Mouse (Mus musculus) embryonic facial prominence, embryonic 11.5 days (tissue): Measurements from ENCODE around the gene F930015N05Rik. TPM values are rescaled to one million over a fixed set of nuclear protein-coding genes. Genes with fewer than 3 reads are reported as not detected.

Source experiments
- ATAC-seq: fragments of 200-750 bp; cut with Nextera tagmentation; replicated peaks from 2 replicates; pipeline ENCODE4 v1.8.0; 2017; ENCODE audit warnings: low read depth; ENCODE audit not compliant: insufficient number of reproducible peaks, low FRiP score, low TSS enrichment
- DNase-seq: peaks from one replicate; pipeline ENCODE4 v3.0.0-alpha.2; 2015; ENCODE audit warnings: low spot score
- H3K27ac ChIP-seq: fragments of 300-500 bp; sonication (generic); replicated peaks from 2 replicates; pipeline ENCODE4 v1.5.1; 2014; ENCODE audit warnings: mild to moderate bottlenecking, low read depth, low read length, control low read depth
- H3K27me3 ChIP-seq: fragments of 300-500 bp; sonication (generic); 2 replicates; pipeline ENCODE4 v1.6.1; 2014; ENCODE audit warnings: mild to moderate bottlenecking, low read length, moderate library complexity, mixed read lengths; ENCODE audit not compliant: control insufficient read depth, insufficient read depth
- H3K36me3 ChIP-seq: fragments of 300-500 bp; sonication (generic); replicated peaks from 2 replicates; pipeline ENCODE4 v1.6.1; 2014; ENCODE audit warnings: low read depth, mild to moderate bottlenecking, low read length, moderate library complexity, mixed read lengths; ENCODE audit not compliant: control insufficient read depth, insufficient read depth
- H3K4me1 ChIP-seq: fragments of 300-500 bp; sonication (generic); 2 replicates; pipeline ENCODE4 v1.6.1; 2014; ENCODE audit warnings: low read length, mixed read lengths; ENCODE audit not compliant: control insufficient read depth, insufficient read depth
- H3K4me2 ChIP-seq: fragments of 300-500 bp; sonication (generic); 2 replicates; pipeline ENCODE4 v1.6.1; 2014; ENCODE audit warnings: low read depth, mild to moderate bottlenecking, control low read depth, low read length, moderate library complexity
- H3K4me3 ChIP-seq: fragments of 300-500 bp; sonication (generic); 2 replicates; pipeline ENCODE4 v1.5.1; 2014; ENCODE audit warnings: low read depth, low read length, control low read depth
- H3K9ac ChIP-seq: fragments of 300-500 bp; sonication (generic); replicated peaks from 2 replicates; pipeline ENCODE4 v1.6.1; 2014; ENCODE audit warnings: mild to moderate bottlenecking, control low read depth, low read length
- H3K9me3 ChIP-seq: fragments of 300-500 bp; sonication (generic); replicated peaks from 2 replicates; pipeline ENCODE4 v1.6.1; 2016; ENCODE audit warnings: mild to moderate bottlenecking, low read length, inconsistent platforms, mixed read lengths; ENCODE audit not compliant: control insufficient read depth
- WGBS: fragments of 180-500 bp; shearing (Covaris S2); extraction: QIAGEN DNeasy Blood & Tissue Kit; methylation state at CpG from one replicate; pipeline ENCODE4 v1.1.7; 2014; 5-methylcytosine and 5-hydroxymethylcytosine counted together
- polyA plus RNA-seq: library from polyadenylated mRNA; unstranded; fragments of >200 nt; fragmentation: Nextera tagmentation; extraction: Ambion mirVana; gene quantifications from 2 replicates; pipeline ENCODE4 v1.2.1, GENCODE M21; 2014

The F930015N05Rik gene
- polyA plus RNA-seq, 1 experiment from 2014 or later: 1.6 TPM

- ATAC-seq (no peak), DNase-seq (peak; percentile 69)
- 25% methylated on average over 3 of the region's 3 CpGs for WGBS
- no peak overlapping the region for H3K4me2 ChIP-seq
- no peaks in the 10 kb centered on the region for H3K4me1 ChIP-seq
- H3K9me3 ChIP-seq: no peaks in the 10 kb centered on the region
- H3K4me3 ChIP-seq: no peak overlapping the region
- no peaks in the 10 kb centered on the region for H3K27me3 ChIP-seq
- H3K36me3 ChIP-seq: no peaks in the 10 kb centered on the region
- H3K9ac ChIP-seq: no peak overlapping the region
- H3K27ac ChIP-seq: no peak overlapping the region
These were observed 6.2 kb upstream of the F930015N05Rik start for GRCm38 (mm10) chr11:64442701-64443100.

- ATAC-seq: no peak
- H3K4me3 ChIP-seq: no peak overlapping the region
- no peak overlapping the region for H3K27ac ChIP-seq
- no peak overlapping the region for H3K4me2 ChIP-seq
- no peaks in the 10 kb centered on the region for H3K27me3 ChIP-seq
- WGBS: 39% methylated on average over 8 of the region's 8 CpGs
- no peak overlapping the region for H3K9ac ChIP-seq
- H3K4me1 ChIP-seq: no peaks in the 10 kb centered on the region
- H3K9me3 ChIP-seq: no peaks in the 10 kb centered on the region
- DNase-seq: peak; percentile 88
- H3K36me3 ChIP-seq: no peaks in the 10 kb centered on the region
These were observed 5.7 kb upstream of the F930015N05Rik start for GRCm38 (mm10) chr11:64442119-64442518.

- Histone ChIP-seq H3K27ac (no peak overlapping the region), H3K9me3 (no peaks in the 10 kb centered on the region), H3K4me2 (no peak overlapping the region), H3K4me3 (no peak overlapping the region), H3K36me3 (no peaks in the 10 kb centered on the region), H3K9ac (no peak overlapping the region), H3K4me1 (0 out of 2 replicates have a peak, but pooled peaks cover 2% of the 10 kb centered on the region), H3K27me3 (no peaks in the 10 kb centered on the region)
- ATAC-seq: no peak
- 30% methylated on average over 3 of the region's 3 CpGs for whole genome bisulfite sequencing
- peak; percentile 29 for DNase-seq
These were observed 2.5 kb upstream of the F930015N05Rik start for GRCm38 (mm10) chr11:64438909-64439308.

GRCm38 (mm10) chr11:64437721-64438120 is 1.3 kb upstream of the F930015N05Rik start:
- Histone ChIP-seq H3K27ac (no peak overlapping the region), H3K4me1 (0 out of 2 replicates have a peak, but pooled peaks cover 2% of the 10 kb centered on the region), H3K4me2 (peak overlapping the region; percentile 17; the same call in 1 of the 2 replicates), H3K9me3 (no peaks in the 10 kb centered on the region), H3K27me3 (no peaks in the 10 kb centered on the region), H3K4me3 (0 out of 2 replicates have a peak overlapping the region, but pooled peaks have one; percentile 2), H3K9ac (0 out of 2 replicates have a peak overlapping the region, but pooled peaks have one; percentile 2), H3K36me3 (no peaks in the 10 kb centered on the region)
- DNase-seq (peak; percentile 16), ATAC-seq (no peak)
- WGBS: 33% methylated on average over 3 of the region's 3 CpGs

- 0 out of 2 replicates have a peak, but pooled peaks cover 2% of the 10 kb centered on the region for H3K4me1 ChIP-seq
- H3K9ac ChIP-seq: peak overlapping the region; percentile 87
- H3K27ac ChIP-seq: no peak overlapping the region
- H3K9me3 ChIP-seq: no peaks in the 10 kb centered on the region
- WGBS: 15% methylated on average over 5 of the region's 5 CpGs
- H3K36me3 ChIP-seq: no peaks in the 10 kb centered on the region
- no peak for DNase-seq
- H3K4me2 ChIP-seq: peak overlapping the region; percentile 93
- no peak for ATAC-seq
- H3K4me3 ChIP-seq: peak overlapping the region; percentile 64
- no peaks in the 10 kb centered on the region for H3K27me3 ChIP-seq
These were observed 392 bp upstream of the F930015N05Rik start for GRCm38 (mm10) chr11:64436791-64437298.

- H3K9me3 ChIP-seq: no peaks in the 10 kb centered on the region
- peak overlapping the region; percentile 87 for H3K9ac ChIP-seq
- peak overlapping the region; percentile 93 for H3K4me2 ChIP-seq
- DNase-seq (peak; percentile 64), ATAC-seq (peak; percentile 71)
- no peaks in the 10 kb centered on the region for H3K27me3 ChIP-seq
- peak overlapping the region; percentile 78 for H3K27ac ChIP-seq
- H3K4me3 ChIP-seq: peak overlapping the region; percentile 64
- WGBS: under 1% methylated on average over 68 of the region's 81 CpGs
- H3K4me1 ChIP-seq: 0 out of 2 replicates have a peak, but pooled peaks cover 2% of the 10 kb centered on the region
- no peaks in the 10 kb centered on the region for H3K36me3 ChIP-seq
These were observed 674 bp downstream of the F930015N05Rik start for GRCm38 (mm10) chr11:64435546-64436411.

GRCm38 (mm10) chr11:64434611-64435545 is 1.6 kb downstream of the F930015N05Rik start, which contains the start of gene Hs3st3a1:
Gene Hs3st3a1, plus strand, starts transcription at chr11:64435332.
- Histone ChIP-seq H3K36me3 (no peaks in the 10 kb centered on the region), H3K27me3 (no peaks in the 10 kb centered on the region), H3K4me2 (peak within 1 kb of the TSS; percentile 93), H3K27ac (peak within 1 kb of the TSS; percentile 78), H3K9me3 (no peaks in the 10 kb centered on the region), H3K4me3 (peak within 1 kb of the TSS; percentile 64), H3K4me1 (0 out of 2 replicates have a peak, but pooled peaks cover 2% of the 10 kb centered on the region), H3K9ac (peak within 1 kb of the TSS; percentile 87)
- under 1% methylated on average over 29 of the region's 36 CpGs for WGBS
- ATAC-seq: peak; percentile 88
- peak; percentile 80 for DNase-seq
